Mouse (Mus musculus) frontal cortex, adult (tissue): ENCODE measurements at regions not wholly inside any gene's neighbourhood (a gene's known extent, or its start where the extent isn't known, plus 50 kb on each side); places are given as distances from the start of the nearest gene placed in this dataset.
A peak's percentile ranks its signal among the peaks of the same experiment; 100 is the strongest.
"Not testable (repeated sequence)": the region's sequence is repeated elsewhere in the genome, so short reads cannot be mapped to it uniquely, and the experiment has no call there.

Experiments
- ATAC-seq: cut with Nextera tagmentation; 2 replicates; pipeline ENCODE4 v1.9.2; 2017; ENCODE audit warnings: mild to moderate bottlenecking, moderate library complexity, mixed read lengths; ENCODE audit not compliant: low TSS enrichment

- ATAC-seq, result no peak
Observed at GRCm38 (mm10) chr17:42956588-42956987, 59.8 kb upstream of the Tnfrsf21 start.

DNA sequence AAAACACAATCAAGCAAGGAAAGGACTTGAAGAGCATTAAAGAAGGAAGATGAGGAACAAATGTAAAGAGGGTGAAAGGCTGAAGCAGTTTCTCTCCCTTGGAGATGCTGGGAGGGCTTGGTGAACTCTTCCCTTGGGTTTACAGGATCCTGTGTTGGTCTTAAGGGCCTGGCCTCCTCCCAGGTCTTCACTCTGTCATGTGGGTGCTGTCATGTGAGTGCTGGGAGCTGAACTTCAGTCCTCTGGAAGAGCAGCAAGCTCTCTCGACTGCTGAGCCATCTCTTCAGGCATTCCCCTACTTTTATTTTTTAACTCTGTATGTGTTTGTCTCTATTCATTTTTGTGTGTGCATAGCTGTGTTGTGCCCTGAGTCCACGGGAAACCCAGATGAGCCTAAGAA, 61.6 kb upstream of the Tnfrsf21 start:
- ATAC-seq, result no peak

- ATAC-seq, result no peak
Observed at GRCm38 (mm10) chr17:42944453-42944852, 68.0 kb upstream of the Cd2ap start.

DNA sequence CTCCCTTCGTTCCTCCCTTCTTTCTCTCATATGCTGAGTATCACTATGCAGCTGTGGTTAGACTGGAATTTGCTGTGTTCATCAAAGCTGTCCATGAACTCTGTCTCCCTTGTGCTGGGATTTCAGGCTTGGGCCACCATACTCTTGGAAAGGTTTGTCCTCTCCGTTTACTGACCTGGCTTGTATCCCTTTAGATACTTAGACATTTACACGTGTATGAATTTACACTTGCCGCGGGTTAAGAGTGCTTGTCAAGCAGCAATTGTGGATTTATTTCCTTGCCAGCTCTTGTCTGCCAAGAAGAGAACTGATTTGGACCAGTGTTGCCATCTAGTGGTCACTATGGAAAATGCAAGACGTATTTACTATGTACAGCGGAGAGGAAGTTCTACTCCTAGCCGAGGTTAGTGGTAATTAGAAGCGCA, 66.8 kb upstream of the Cd2ap start:
- ATAC-seq, result peak; percentile 91

DNA sequence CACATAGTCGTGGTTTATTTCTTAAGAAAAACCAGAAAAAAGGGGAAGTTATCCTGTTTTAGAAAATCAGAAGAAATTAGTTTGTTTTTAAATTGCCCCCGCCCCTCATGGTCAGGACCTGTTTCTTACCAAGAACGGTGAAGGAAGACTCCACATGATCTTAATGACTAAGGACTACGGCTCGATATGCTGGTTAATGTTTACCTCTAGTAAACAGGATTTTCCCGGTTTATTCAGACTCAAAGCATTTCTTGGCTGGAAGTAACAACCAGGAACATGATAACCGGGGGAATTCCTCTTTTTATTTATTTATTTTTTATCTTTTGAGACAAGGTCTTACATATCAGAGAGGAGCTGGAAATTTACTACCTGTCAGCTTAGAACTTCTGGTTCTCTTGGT, 63.0 kb upstream of the Cd2ap start:
- no peak for ATAC-seq

DNA sequence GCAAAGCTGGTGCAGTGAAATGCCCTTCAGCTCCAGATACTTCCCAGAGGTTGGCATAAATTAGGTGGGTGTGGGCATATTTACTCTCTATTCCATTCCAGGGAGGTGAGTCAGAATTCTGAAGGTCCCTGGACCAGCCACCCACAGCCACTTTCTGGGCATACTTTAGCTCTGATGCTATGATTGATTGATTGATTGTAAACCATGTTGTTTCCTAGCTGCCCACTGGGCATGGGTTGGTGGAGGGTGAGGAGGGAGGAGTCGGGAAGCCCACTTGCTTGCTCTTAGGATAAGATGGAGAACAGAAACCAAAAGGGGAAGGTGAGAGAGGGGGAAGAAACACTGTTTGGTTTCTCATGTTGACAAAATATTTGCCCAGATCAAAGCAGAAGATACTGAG, 62.1 kb upstream of the Cd2ap start:
- ATAC-seq, result no peak

GRCm38 (mm10) chr17:42937480-42937879, 61.0 kb upstream of the Cd2ap start:
- ATAC-seq, result not testable (repeated sequence)

GRCm38 (mm10) chr17:42934068-42934467, 57.6 kb upstream of the Cd2ap start:
- ATAC-seq, result no peak

GRCm38 (mm10) chr17:42933335-42934004, 57.0 kb upstream of the Cd2ap start:
- no peak for ATAC-seq

DNA sequence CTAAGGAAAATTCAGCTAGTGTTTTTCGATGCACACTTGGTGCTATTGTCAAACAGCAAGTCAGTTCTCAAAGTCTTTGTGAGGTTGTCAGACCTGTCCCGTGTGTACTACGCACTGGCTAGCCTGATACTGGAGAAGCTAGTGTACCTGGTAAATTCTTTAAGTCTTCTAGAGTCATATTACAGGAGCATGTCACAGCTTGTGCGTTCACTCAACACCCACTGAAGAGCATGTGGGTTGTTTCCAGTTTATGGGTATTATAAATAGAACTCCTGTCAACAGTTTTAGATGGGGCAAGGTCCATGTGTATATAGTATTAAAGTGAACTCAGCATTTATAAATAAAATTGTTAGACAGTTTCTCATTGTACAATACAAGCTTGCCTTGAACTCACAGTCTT, 50.9 kb upstream of the Cd2ap start:
- ATAC-seq, result no peak
